Mouse (Mus musculus) cortical plate, adult 2 months (tissue): ENCODE data around the gene Il6st. TPM values are rescaled to one million over a fixed set of nuclear protein-coding genes. Genes with fewer than 3 reads are reported as not detected.
A peak's percentile ranks its signal among the peaks of the same experiment; 100 is the strongest.
"Not testable (repeated sequence)": the region's sequence is repeated elsewhere in the genome, so short reads cannot be mapped to it uniquely, and the experiment has no call there.

ENCODE experiments used
- H3K27ac ChIP-seq: fragments of 200-500 bp; 2 replicates; pipeline ENCODE4 v1.5.1; 2012; ENCODE audit warnings: low read length, control low read depth, inconsistent platforms; ENCODE audit not compliant: insufficient read depth
- H3K4me1 ChIP-seq: fragments of 200-500 bp; 2 replicates; pipeline ENCODE4 v1.6.1; 2011; ENCODE audit warnings: low read length; ENCODE audit not compliant: control insufficient read depth, insufficient read depth
- H3K4me3 ChIP-seq: fragments of 200-500 bp; 2 replicates; pipeline ENCODE4 v1.5.1; 2011; ENCODE audit warnings: mild to moderate bottlenecking, low read length, control low read depth; ENCODE audit not compliant: insufficient read depth
- CTCF ChIP-seq: fragments of 200-500 bp; IDR thresholded peaks from 2 replicates; pipeline ENCODE4 v1.5.1; 2011; ENCODE audit warnings: mild to moderate bottlenecking, control low read depth, low read length; ENCODE audit not compliant: insufficient read depth; ENCODE audit errors: extremely low read depth
- POLR2A ChIP-seq: fragments of 200-500 bp; IDR thresholded peaks from 2 replicates; pipeline ENCODE4 v1.6.1; 2011; ENCODE audit warnings: mild to moderate bottlenecking, low read length, control low read depth; ENCODE audit not compliant: insufficient read depth; ENCODE audit errors: extremely low read depth
- polyA plus RNA-seq: library from polyadenylated mRNA; depleted of rRNA; stranded (reverse); fragments of >200 nt; gene quantifications from 2 replicates; pipeline ENCODE4 v1.2.3, GENCODE M21; 2012

The Il6st gene
- polyA plus RNA-seq, 1 experiment = 26.8 TPM

- no peak overlapping the region for H3K27ac ChIP-seq
- no peak overlapping the region for H3K4me3 ChIP-seq
- H3K4me1 ChIP-seq = no peaks in the 10 kb centered on the region
- no peak for TF ChIP-seq CTCF
- TF ChIP-seq POLR2A = no peak
Observed at GRCm38 (mm10) chr13:112426265-112427135, 37.4 kb upstream of the Il6st start.

DNA sequence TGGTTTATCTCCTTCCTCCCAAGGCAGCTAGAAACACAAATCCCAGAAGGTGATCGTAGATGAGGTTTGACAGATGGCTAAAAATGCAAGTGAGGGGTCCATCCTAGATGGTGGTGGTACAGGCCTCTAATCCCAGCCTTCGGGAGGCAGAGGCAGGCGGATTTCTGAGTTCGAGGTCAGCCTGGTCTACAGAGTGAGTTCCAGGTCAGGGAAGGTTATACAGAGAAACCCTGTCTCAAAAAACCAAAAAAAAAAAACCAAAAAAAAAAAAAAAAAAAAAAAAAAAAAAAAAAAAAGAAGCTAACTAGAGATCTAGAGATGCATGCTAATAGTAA is 36.8 kb upstream of the Il6st start:
- not testable (repeated sequence) for H3K4me1 ChIP-seq, H3K27ac ChIP-seq, H3K4me3 ChIP-seq

- no peaks in the 10 kb centered on the region for H3K4me1 ChIP-seq
- TF ChIP-seq CTCF = no peak
- no peak for TF ChIP-seq POLR2A
- no peak overlapping the region for H3K4me3 ChIP-seq
- no peak overlapping the region for H3K27ac ChIP-seq
Observed at GRCm38 (mm10) chr13:112427521-112427920, 36.3 kb upstream of the Il6st start.

DNA sequence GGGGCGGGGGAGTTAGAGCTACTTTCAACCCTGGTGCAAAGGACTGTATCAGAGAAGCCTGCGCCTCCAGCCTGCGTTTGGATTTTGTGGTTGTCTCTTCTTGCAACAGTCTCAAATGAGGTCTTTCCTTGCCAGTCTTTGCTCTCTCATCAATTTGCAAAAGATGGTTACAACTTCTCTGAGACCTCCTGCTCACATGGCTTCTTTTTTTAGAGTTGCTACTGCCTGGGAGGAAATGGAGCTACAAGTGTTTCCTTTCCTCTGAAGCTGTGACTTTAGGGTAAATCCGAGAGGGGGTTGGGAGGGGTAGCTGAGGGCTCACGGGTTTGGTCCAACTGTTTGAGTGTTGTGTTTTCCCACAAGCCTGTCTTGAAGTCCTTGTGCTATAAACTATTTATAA is 30.6 kb upstream of the Il6st start:
- no peaks in the 10 kb centered on the region for H3K4me1 ChIP-seq
- TF ChIP-seq CTCF = no peak
- no peak for TF ChIP-seq POLR2A
- 0 out of 2 replicates have a peak overlapping the region, but pooled peaks have one; percentile 16 for H3K27ac ChIP-seq
- H3K4me3 ChIP-seq = no peak overlapping the region

GRCm38 (mm10) chr13:112435241-112436075 is 28.4 kb upstream of the Il6st start:
- TF ChIP-seq POLR2A (no peak), CTCF (no peak)
- Histone ChIP-seq H3K4me1 (no peaks in the 10 kb centered on the region), H3K27ac (no peak overlapping the region), H3K4me3 (no peak overlapping the region)

DNA sequence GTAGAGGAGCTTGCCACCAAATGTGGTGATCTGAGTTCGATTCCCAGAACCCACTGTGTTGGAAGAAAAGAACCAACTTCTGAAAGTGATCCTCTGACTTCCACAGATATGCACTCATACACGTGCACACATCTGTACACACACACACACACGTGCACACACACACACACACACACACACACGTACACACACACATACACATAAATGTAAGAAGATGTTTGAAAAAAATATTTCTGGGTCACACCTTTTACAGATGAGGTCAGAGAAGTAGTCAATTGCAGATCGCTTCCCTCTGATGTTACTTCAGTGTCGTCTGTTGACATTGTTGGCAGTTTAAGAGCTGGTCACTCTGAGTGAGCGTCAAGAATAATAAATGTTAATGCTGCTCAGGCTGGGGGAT is 27.6 kb upstream of the Il6st start:
- no peak overlapping the region for H3K4me3 ChIP-seq
- TF ChIP-seq CTCF (no peak), POLR2A (no peak)
- no peaks in the 10 kb centered on the region for H3K4me1 ChIP-seq
- H3K27ac ChIP-seq = no peak overlapping the region

- H3K27ac ChIP-seq = no peak overlapping the region
- TF ChIP-seq CTCF (no peak), POLR2A (no peak)
- H3K4me3 ChIP-seq = no peak overlapping the region
- H3K4me1 ChIP-seq = no peaks in the 10 kb centered on the region
Observed at GRCm38 (mm10) chr13:112438001-112438868, 25.6 kb upstream of the Il6st start.

DNA sequence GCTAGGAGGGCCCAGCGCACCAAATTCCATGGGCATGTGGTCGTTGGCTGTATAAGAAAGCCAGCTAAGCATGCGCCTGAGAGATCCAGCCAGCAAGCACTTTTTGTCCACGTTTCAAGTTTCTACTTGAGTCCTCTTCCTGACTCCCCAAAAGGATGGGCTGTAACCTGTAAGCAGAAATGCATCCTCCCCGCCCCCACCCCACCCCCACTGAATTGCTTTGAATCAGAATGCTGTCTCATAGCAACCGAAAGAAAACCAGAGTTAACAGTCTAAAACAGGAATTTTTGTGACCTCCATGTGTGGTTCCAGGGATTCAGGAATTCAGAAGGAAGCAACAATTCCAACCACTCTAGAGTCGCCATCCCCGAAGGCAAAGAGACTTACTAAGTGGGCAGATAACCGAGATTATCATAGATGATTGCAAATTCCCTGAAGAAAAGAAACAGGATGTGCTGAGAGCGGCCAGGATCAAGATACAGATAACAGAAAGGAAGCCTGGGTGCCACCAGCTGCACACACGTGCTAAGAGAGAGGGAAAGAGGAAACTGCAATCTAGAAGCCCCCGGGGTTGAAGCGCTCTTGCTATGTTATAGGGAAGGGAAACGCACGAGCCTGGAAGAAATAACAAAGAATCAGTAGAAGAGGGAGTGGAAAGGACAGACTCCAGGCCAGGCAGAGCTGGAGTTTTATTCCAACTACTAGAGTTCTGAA is 24.6 kb upstream of the Il6st start:
- TF ChIP-seq CTCF (no peak), POLR2A (no peak)
- Histone ChIP-seq H3K4me1 (no peaks in the 10 kb centered on the region), H3K4me3 (no peak overlapping the region), H3K27ac (peak overlapping the region; percentile 12; the same call in 1 of the 2 replicates)

DNA sequence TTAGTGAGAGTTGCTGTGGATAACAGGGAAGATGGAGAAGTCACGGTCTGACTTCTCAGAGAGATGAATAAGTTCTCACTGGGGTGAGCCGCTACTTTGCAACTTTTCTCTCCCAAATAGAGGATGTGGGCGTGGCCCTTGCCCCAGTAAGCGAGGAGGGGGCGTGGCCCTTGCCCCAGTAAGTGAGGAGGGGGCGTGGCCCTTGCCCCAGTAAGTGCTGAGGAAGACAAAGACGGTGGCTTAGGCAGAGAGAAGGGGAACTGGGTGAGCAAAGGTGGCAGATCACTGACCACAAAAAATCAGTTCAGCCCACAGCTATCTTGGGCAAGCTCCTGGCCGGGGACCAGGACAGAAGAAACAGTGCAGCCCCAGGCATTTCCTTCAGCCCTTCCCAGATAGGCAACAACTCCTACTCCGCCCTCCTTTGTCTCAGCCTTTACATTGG is 23.9 kb upstream of the Il6st start:
- Histone ChIP-seq H3K4me3 (no peak overlapping the region), H3K4me1 (no peaks in the 10 kb centered on the region), H3K27ac (peak overlapping the region; percentile 12; the same call in 1 of the 2 replicates)
- TF ChIP-seq POLR2A = no peak
- TF ChIP-seq CTCF = no peak
